Mouse (Mus musculus): ENCODE measurements around the gene Tcstv1. TPM values are rescaled to one million over a fixed set of nuclear protein-coding genes. Genes with fewer than 3 reads are reported as not detected.

Gene Tcstv1
- polyA plus RNA-seq (2015; fragmentation: Illumina TruSeq; extraction: RNeasy Lipid Tissue Mini Kit (QIAGEN cat#74804); ENCODE audit: insufficient read depth, low replicate concordance): not detected

GRCm38 (mm10) chr13:119894685-119895084 is at the start of gene Tcstv1:
Tcstv1 (minus strand) TSS chr13:119894785.

DNA sequence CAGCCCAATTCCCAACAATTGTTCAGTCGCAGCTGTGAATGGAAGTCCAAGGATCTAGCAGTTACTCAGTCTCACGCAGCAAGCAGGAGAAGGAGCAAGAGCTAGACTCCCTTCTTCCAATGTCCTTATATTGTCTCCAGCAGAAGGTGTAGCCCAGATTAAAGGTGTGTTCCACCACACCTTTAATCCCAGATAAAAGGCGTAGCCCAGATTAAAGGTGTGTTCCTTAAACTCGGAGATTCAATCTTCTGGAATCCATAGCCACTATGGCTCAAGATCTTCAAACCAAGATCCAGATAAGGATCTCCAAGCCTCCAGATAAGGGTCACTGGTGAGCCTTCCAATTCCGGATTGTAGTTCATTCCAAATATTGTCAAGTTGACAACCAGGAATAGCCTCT is 34.6 kb upstream of the Tcstv1 start, which contains the start of gene Gm21761:
TSS of gene Gm21761 (minus strand) at position 101 of the 400 bp plus-strand sequence.

Other genes with a start within 250 kb of the Tcstv1 start
- gene Hmgcs1, start 204.4 kb downstream of the Tcstv1 start, polyA plus RNA-seq (2015; fragmentation: Illumina TruSeq; extraction: RNeasy Lipid Tissue Mini Kit (QIAGEN cat#74804); ENCODE audit: insufficient read depth, low replicate concordance): 53.7 TPM
- gene Nim1k, start 138.9 kb downstream of the Tcstv1 start, polyA plus RNA-seq (2015; fragmentation: Illumina TruSeq; extraction: RNeasy Lipid Tissue Mini Kit (QIAGEN cat#74804); ENCODE audit: insufficient read depth, low replicate concordance): 0.50 TPM
- gene Zfp131, start 103.9 kb downstream of the Tcstv1 start, polyA plus RNA-seq (2015; fragmentation: Illumina TruSeq; extraction: RNeasy Lipid Tissue Mini Kit (QIAGEN cat#74804); ENCODE audit: insufficient read depth, low replicate concordance): 70.1 TPM
- not detected for gene AF067063, start 64.6 kb downstream of the Tcstv1 start, polyA plus RNA-seq (2015; fragmentation: Illumina TruSeq; extraction: RNeasy Lipid Tissue Mini Kit (QIAGEN cat#74804); ENCODE audit: insufficient read depth, low replicate concordance)
- 3.9 TPM for gene D13Ertd608e, start 58.8 kb downstream of the Tcstv1 start, polyA plus RNA-seq (2015; fragmentation: Illumina TruSeq; extraction: RNeasy Lipid Tissue Mini Kit (QIAGEN cat#74804); ENCODE audit: insufficient read depth, low replicate concordance)
- gene Gm21761, start 34.5 kb upstream of the Tcstv1 start, polyA plus RNA-seq (2015; fragmentation: Illumina TruSeq; extraction: RNeasy Lipid Tissue Mini Kit (QIAGEN cat#74804); ENCODE audit: insufficient read depth, low replicate concordance): 0.46 TPM
- gene B020031M17Rik, start 56.0 kb upstream of the Tcstv1 start, polyA plus RNA-seq (2015; fragmentation: Illumina TruSeq; extraction: RNeasy Lipid Tissue Mini Kit (QIAGEN cat#74804); ENCODE audit: insufficient read depth, low replicate concordance): 1.2 TPM
- not detected for gene Gm36079, start 132.2 kb upstream of the Tcstv1 start, polyA plus RNA-seq (2015; fragmentation: Illumina TruSeq; extraction: RNeasy Lipid Tissue Mini Kit (QIAGEN cat#74804); ENCODE audit: insufficient read depth, low replicate concordance)
- gene Gm21188, start 157.4 kb upstream of the Tcstv1 start, polyA plus RNA-seq (2015; fragmentation: Illumina TruSeq; extraction: RNeasy Lipid Tissue Mini Kit (QIAGEN cat#74804); ENCODE audit: insufficient read depth, low replicate concordance): 16.9 TPM
- not detected for gene Gm20767, start 245.5 kb upstream of the Tcstv1 start, polyA plus RNA-seq (2015; fragmentation: Illumina TruSeq; extraction: RNeasy Lipid Tissue Mini Kit (QIAGEN cat#74804); ENCODE audit: insufficient read depth, low replicate concordance)

Measured in spleen, adult 10 weeks (tissue).